Mouse (Mus musculus) embryonic fibroblast, embryonic 13.5 days (primary cell): ENCODE data around the gene Gse1.

Experiments
- CTCF ChIP-seq: IDR thresholded peaks from 2 replicates; pipeline ENCODE4 v1.5.1; 2011; ENCODE audit warnings: mild to moderate bottlenecking, control low read depth, low read length, moderate library complexity, borderline replicate concordance; ENCODE audit not compliant: insufficient read depth
- POLR2A ChIP-seq: IDR thresholded peaks from 2 replicates; pipeline ENCODE4 v1.6.1; 2011; ENCODE audit warnings: low read depth, mild to moderate bottlenecking, control low read depth, low read length, moderate library complexity

DNA sequence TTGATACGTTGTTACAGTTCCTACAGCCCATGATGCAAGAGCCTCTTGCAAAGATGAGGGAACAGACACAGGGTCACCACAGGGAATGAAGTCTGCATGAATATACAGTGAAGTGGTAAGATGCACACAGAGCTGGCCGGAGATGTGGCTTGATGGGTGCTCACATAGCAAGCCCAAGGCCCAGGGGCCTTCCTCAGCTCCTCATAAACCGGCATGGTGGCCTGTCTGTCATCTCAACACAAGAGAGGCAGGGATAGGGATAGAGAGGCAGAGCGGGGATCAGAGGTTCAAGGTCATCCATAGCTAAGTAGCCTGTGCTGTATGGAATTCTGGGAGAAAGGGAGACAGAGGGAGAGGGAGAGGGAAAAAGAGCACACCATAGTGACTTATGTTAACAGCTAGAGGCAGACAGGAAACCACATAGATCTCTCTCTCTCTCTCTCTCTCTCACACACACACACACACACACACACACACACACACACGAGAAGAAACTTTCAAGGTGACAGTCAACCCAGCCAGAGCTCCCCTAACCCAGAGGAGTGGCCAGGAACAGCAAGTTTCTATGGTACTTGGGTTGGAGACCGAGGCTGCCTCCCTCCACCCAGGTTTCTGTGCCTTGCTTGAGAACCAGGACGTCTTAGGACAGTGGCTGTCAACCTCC, 175.5 kb downstream of the Gse1 start:
- TF ChIP-seq CTCF (no peak), POLR2A (no peak)
